Mouse (Mus musculus): Measurements from ENCODE around the gene Jaml. TPM values are rescaled to one million over a fixed set of nuclear protein-coding genes. Genes with fewer than 3 reads are reported as not detected.

The Jaml gene
- 6.9 TPM for total RNA-seq (2023)

GRCm38 (mm10) chr9:45079011-45079410 lies at the start of gene Jaml:
Jaml (plus strand) TSS chr9:45079183.

GRCm38 (mm10) chr9:45039499-45039898 lies 39.5 kb upstream of the Jaml start, which contains the start of gene Mpzl2:
Mpzl2 (plus strand) TSS chr9:45039799.

GRCm38 (mm10) chr9:45055082-45055713 lies 23.8 kb upstream of the Jaml start, which contains the start of gene Mpzl3:
Mpzl3 (plus strand) TSS chr9:45055186.

GRCm38 (mm10) chr9:45117741-45118431 lies 38.9 kb downstream of the Jaml start, which contains the start of gene Scn2b:
Scn2b (plus strand) TSS chr9:45117782.

GRCm38 (mm10) chr9:45138191-45139032 lies 59.4 kb downstream of the Jaml start, which contains the start of gene Scn4b:
Scn4b (plus strand) TSS chr9:45138395.

Other genes with a start within 250 kb of the Jaml start
- 152 TPM for gene Kmt2a, start 197.9 kb upstream of the Jaml start, total RNA-seq (2023)
- 136 TPM for gene Atp5l, start 158.4 kb upstream of the Jaml start, total RNA-seq (2023)
- gene Ube4a, start 113.6 kb upstream of the Jaml start, total RNA-seq (2023): 94.2 TPM
- 393 TPM for gene Cd3g, start 98.8 kb upstream of the Jaml start, total RNA-seq (2023)
- 357 TPM for gene Cd3d, start 97.4 kb upstream of the Jaml start, total RNA-seq (2023)
- gene Cd3e, start 69.6 kb upstream of the Jaml start, total RNA-seq (2023): 690 TPM
- 0.26 TPM for gene Mpzl2, start 39.4 kb upstream of the Jaml start, total RNA-seq (2023)
- gene Mpzl3, start 24.0 kb upstream of the Jaml start, total RNA-seq (2023): 19.8 TPM
- 0.15 TPM for gene Scn2b, start 38.6 kb downstream of the Jaml start, total RNA-seq (2023)
- not detected for gene Scn4b, start 59.2 kb downstream of the Jaml start, total RNA-seq (2023)
- gene BC049352, start 102.8 kb downstream of the Jaml start, total RNA-seq (2023): not detected
- gene Tmprss4, start 124.9 kb downstream of the Jaml start, total RNA-seq (2023): not detected
- 25.2 TPM for gene Il10ra, start 190.0 kb downstream of the Jaml start, total RNA-seq (2023)
- not detected for gene Tmprss13, start 239.9 kb downstream of the Jaml start, total RNA-seq (2023)

Measured in CD4-positive naive resting alpha-beta T cell, adult 76 days (primary cell).